Mouse (Mus musculus) left cerebral cortex, postnatal 4 days (tissue): ENCODE measurements around the gene Cdk5rap2. TPM values are rescaled to one million over a fixed set of nuclear protein-coding genes. Genes with fewer than 3 reads are reported as not detected.

Experiments used
- DNase-seq: peaks from one replicate; pipeline ENCODE4 v3.0.0-alpha.2; 2022
- intact Hi-C: fragments of 180-260 bp; cut with DNase I; formaldehyde crosslinking; loops from one replicate; pipeline ENCODE4 v1.15.1; 2025
- total RNA-seq, 2 experiments: library from RNA; stranded (reverse); gene quantifications; 2 replicates each; pipeline ENCODE4 v1.2.3; 2021

The Cdk5rap2 gene
- total RNA-seq = 10 to 100 TPM; 15.2 to 23.1 TPM

DNA sequence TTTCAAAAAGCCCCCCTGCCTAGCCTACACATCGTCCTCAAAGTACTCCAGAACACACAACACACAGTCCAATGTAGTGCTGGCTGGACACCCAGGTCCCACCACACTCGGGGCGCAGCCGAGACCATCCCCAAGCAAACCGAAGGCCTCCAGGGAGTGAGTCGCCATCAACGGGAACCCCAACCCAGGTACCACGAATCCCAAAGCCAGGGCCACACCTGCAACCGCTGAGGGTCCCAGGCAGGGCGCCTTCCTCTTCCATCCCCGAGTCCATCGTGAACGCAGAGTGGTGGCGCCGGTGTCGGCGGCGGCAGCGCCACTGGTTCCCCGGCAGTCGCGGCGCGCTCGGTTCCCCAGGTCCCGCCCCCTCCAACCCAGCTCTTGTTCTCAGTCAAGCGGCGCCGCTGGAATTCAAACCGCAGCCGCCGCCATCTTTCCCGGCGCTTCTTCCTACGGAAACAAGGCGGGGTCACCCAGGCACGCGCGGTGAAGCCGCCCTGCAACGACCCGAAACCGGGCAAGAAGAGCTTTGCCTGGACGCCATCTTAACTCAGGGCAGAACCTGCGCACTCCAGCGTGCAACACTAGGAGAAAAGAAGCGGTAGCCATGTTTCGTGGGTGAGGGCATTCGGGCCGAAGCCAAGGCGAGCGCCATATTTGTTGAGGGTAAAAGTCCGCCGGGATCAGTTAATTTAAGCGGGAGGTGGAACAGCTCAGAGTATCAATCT lies at the start of gene Cdk5rap2:
TSS of gene Cdk5rap2 (minus strand) at position 450 of the 728 bp plus-strand sequence.
- DNase-seq = peak; percentile 96
- intact Hi-C loops = no loop called here

DNA sequence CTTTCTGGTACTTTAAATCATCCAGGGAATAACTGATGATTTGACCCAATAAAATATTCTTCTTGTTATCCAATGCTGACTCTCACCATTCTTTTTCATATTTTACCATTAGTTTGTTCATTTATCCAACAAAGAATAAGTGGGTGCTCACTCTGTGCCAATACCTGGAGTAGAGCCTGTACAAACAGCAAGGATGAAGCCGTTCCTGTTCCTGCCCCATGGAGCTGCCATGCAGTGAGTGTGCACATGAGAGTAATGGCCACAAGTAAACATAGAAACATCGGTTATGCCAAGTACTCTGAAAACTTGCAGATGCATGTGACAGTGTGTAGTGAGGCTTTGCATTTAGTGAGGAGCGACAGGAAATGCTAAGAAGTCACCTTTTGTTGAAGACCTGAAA lies 41.9 kb upstream of the Cdk5rap2 start:
- intact Hi-C loops = loop anchor here (5.0 to 10.0 kb wide), 3 partner anchors 83 to 150 kb away; partner anchors contain the start of gene Megf9
- DNase-seq = no peak

GRCm38 (mm10) chr4:70451750-70452149 lies 41.5 kb upstream of the Cdk5rap2 start:
- intact Hi-C loops = loop anchor here (5.0 to 10.0 kb wide), 3 partner anchors 83 to 151 kb away; partner anchors contain the start of gene Megf9
- DNase-seq = peak; percentile 32

- intact Hi-C loops = loop anchor here (5.0 to 10.0 kb wide), 3 partner anchors 85 to 153 kb away; partner anchors contain the start of gene Megf9
These were observed 39.4 kb upstream of the Cdk5rap2 start for GRCm38 (mm10) chr4:70449668-70450067.

GRCm38 (mm10) chr4:70446774-70447173 lies 36.5 kb upstream of the Cdk5rap2 start:
- DNase-seq = no peak
- intact Hi-C loops = no loop called here

More at GRCm38 (mm10) chr4:70449668-70450067, 39.4 kb upstream of the Cdk5rap2 start:
- DNase-seq = no peak

DNA sequence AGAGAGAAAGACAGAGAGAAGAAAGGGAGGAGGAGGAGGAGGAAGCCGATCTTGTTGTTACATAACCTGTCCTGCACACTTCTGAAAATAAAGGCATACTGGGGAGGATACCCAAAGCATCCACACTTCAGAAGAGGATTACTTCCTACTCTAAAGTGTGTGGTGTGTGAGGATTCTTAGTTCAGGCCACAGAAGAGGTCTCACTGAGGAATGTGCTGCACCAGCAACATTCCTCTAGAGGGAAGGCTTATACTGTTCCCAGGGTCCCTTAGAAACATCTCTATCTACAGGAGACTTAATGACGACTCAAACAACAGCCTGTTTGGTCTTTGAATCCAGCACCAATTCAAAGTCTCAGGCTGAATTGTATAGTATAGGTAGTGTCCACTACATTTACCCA lies 10.0 kb upstream of the Cdk5rap2 start:
- intact Hi-C loops = no loop called here

DNA sequence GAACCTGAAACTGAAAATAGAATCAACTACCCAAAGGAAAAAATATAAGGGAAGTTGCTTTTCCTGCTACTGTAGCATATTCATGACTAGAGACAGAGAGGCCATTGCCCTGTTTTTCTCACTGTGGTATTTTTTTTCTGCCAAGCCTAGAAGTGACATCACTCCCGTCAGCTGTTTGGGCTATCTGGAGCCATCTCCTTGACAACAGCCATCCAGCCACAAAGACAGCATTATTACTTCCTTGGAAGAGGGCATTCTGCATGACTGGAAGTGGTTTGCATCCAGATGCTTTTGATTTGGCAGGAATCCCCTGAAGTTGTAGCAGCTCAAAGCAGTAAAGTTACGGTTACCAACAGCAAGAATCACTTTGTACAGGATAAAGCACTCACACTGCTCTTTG lies 1.9 kb upstream of the Cdk5rap2 start:
- no peak for DNase-seq

More for the DNA sequence above, 10.0 kb upstream of the Cdk5rap2 start:
- DNase-seq = no peak

GRCm38 (mm10) chr4:70409456-70409855 lies 787 bp downstream of the Cdk5rap2 start:
- intact Hi-C loops = no loop called here
- no peak for DNase-seq

More for the DNA sequence above, 1.9 kb upstream of the Cdk5rap2 start:
- intact Hi-C loops = no loop called here

DNA sequence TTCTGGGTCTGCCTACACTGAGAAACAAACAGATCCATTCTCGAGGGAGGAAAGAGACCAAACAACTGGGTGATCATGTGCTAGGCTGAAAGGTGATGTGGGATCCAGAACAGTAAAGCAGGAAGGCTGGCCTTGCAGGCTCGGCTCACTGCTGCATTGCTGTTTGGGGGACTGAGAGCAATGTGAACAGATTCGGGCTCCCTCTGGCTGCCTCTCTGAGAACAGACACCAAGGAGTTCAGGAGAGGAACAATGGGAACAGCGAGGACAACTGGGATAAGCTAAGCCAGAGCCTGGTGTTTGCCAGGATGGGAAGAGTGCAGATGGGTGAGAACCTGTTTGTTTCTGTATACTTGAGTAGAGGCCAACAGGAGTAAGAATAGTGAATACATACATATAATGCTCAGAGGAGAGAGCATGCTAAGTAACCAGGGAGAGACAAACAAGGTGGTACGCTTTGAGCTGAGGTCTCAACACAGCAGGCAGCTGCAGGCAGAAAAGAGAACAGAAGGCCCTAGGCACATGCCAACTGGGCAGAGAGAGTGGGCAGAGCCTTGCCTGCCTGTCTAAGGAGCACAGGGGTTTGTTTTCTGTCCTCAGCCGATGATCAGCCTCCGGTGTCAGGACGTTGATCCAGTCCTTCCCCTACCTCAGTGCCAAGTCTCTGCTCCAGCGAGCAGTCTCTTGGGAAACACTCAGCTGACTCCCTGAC lies 8.0 kb downstream of the Cdk5rap2 start:
- peak; percentile 79 for DNase-seq
- intact Hi-C loops = no loop called here

DNA sequence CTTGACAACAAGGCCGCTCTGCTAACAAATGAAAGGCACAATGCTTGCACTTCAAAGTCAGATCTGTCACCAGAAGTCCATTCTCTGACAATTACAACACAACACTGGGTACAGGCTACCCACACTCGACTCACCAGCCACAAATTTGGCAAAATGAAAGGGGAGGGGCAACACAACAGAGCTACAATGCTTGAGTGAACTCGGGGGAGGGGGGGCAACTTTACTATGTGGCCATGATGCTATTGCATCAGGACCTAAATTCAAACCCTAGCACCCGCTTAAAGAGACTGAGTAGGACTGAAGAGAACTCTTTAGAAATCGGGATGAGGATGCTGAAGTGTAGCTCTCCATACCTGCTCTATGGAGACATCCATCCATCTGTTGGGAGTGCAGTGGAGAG lies 10.8 kb downstream of the Cdk5rap2 start:
- DNase-seq = no peak
- intact Hi-C loops = no loop called here

DNA sequence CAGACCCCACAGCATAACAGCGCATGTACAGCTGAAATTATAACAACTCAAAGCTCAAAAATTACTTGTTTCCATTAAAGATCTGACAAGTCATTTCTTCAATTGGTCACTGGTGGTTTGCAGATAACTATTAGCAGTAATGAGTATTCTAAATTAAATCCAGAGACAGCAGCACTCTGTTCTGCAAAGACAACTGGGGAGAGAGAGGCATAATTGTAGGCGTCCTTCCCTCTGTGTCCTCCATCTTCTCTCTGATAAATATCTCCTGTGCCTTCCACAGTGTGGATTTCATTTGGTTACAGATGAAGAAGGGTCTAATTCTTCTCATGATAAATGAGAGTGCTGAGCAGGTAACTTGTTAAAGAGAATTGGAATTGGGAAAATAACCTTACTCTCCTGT lies 11.2 kb downstream of the Cdk5rap2 start:
- DNase-seq = no peak
- intact Hi-C loops = no loop called here

- intact Hi-C loops = no loop called here
- no peak for DNase-seq
These were observed 12.2 kb downstream of the Cdk5rap2 start for GRCm38 (mm10) chr4:70398088-70398487.

- no peak for DNase-seq
- intact Hi-C loops = no loop called here
These were observed 13.5 kb downstream of the Cdk5rap2 start for GRCm38 (mm10) chr4:70396701-70397100.

- intact Hi-C loops = no loop called here
- DNase-seq = no peak
These were observed 15.5 kb downstream of the Cdk5rap2 start for GRCm38 (mm10) chr4:70394736-70395135.

- intact Hi-C loops = no loop called here
- no peak for DNase-seq
These were observed 18.4 kb downstream of the Cdk5rap2 start for GRCm38 (mm10) chr4:70391760-70392372.

- intact Hi-C loops = no loop called here
- DNase-seq = no peak
These were observed 19.2 kb downstream of the Cdk5rap2 start for GRCm38 (mm10) chr4:70391073-70391472.

GRCm38 (mm10) chr4:70386206-70386605 lies 24.0 kb downstream of the Cdk5rap2 start:
- DNase-seq = no peak
- intact Hi-C loops = no loop called here

GRCm38 (mm10) chr4:70377359-70377758 lies 32.9 kb downstream of the Cdk5rap2 start:
- peak; percentile 52 for DNase-seq
- intact Hi-C loops = no loop called here

DNA sequence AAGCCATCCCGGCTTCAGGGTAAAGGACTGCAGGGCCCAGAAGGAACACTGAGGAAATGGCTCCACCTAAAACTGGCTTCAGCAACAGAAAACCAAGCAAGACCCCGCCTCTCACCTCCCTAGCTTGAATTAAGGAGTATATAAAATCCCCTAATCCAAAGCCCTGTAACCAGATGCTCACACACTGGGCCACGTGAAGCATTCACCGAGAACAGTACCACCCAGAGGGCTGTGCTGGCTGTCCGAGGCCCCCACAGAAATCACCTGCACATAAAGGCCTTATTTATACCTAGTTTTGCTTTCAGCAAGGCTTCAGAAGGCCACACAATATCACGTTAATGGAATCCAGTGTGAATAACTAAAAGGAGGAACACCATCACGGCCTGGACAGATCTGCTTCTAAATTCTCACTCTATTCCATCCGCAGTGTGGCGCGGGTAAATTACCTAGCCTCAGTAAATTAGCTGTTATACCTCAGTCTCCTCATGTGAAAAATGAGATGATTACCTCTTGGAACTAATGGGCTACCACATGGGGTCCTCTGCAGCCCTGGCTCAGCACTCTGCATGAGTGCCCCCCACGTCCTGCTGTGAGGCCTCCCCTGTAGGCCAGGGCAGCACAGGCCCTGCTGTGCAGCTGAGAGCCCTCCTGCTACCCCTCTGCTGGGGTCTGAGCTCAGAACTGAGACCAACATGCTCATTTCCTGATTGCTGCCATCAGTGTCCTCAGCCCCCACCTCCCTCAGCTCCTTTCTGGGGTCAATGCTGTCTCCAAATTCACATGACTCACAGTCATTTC lies 45.0 kb downstream of the Cdk5rap2 start:
- intact Hi-C loops = no loop called here
- no peak for DNase-seq

DNA sequence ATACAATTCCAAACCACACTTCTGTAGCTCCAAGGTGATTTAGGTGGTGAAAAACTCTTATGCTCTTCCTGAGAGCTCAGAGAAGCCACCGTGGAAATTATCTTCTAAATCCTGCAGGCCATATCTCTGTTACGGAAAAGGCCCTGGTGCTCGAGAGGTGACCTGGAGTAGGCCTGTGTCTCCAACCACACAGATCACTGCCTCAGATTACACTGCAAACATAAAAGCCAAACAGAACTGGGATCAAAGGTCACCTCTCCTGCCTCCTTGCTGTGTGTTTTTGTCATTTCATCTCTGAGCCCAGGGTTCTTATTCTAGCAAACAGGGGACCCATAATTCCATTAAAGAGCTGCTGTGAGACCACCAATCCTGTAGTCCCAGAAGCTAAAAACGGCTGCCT lies 48.9 kb downstream of the Cdk5rap2 start:
- intact Hi-C loops = no loop called here
- DNase-seq = no peak
